Mouse (Mus musculus): Measurements from ENCODE around the gene Mst1.

DNA sequence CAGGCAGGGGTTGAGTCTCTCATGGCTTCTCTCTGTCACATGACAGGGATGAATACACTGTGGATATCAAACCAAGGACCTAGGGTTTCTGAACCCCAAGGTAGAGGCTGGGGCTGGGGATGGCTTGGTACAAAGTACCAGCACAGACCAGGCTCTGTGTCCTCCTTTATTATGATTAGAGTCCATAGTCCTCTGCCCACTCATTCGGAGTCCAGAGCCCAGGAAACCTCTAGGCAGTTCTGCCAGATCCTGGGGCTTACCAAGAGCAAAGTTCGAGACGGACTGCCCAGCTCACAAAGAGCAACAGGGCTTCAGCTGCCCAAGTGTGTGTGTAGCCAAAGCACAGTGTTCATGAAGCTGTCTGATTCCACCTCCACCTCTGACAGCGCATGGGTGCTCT, 5.0 kb downstream of the Mst1 start:
- no peak for TF ChIP-seq CTCF (IDR thresholded peaks at IDR 0.05; ENCODE audit: control insufficient read depth, insufficient read depth, insufficient replicate concordance, low read depth, low read length)
- no peak for TF ChIP-seq POLR2A (IDR thresholded peaks at IDR 0.05; ENCODE audit: control insufficient read depth, low read depth, low read length)

Measured in testis, adult 2 months (tissue).